11 mouse cellular contexts compared by ENCODE assay signal in genomic region chr5:140940923-140941491, GRCm38 (mm10). TPM values are rescaled to one million over a fixed set of nuclear protein-coding genes. Genes with fewer than 3 reads are reported as not detected.
DNase-seq lines count a peak whose midpoint lies in the region; ATAC-seq and TF ChIP-seq lines count a peak whose summit lies in the region.
"Had no signal": no experiment of that assay in that cellular context is flagged by ENCODE, and none has a peak within 500 bp of the region (broad histone marks: within the 10 kb centered on the region; RNA-seq: fewer than 3 reads in every experiment).

No protein-coding gene starts in this region.

- H3K9me3 ChIP-seq in limb, embryonic 13.5 days = no peaks in the 10 kb centered on the region
- H3K9me3 ChIP-seq: intestine, embryonic 15.5 days had no signal

- H3K4me3 ChIP-seq in layer of hippocampus, adult 2 months = no peak overlapping the region
- H3K4me3 ChIP-seq in limb, embryonic 13.5 days = no peak overlapping the region
- H3K4me3 ChIP-seq: intestine, embryonic 15.5 days had no signal

- peak overlapping the region; percentile 87 for H3K27ac ChIP-seq in layer of hippocampus, adult 2 months
- H3K27ac ChIP-seq in limb, embryonic 13.5 days = no peak overlapping the region
- H3K27ac ChIP-seq: intestine, embryonic 15.5 days; macrophage had no signal

- no peaks in the 10 kb centered on the region for H3K27me3 ChIP-seq in limb, embryonic 13.5 days
- H3K27me3 ChIP-seq: intestine, embryonic 15.5 days; Patski had no signal

- WGBS in limb, embryonic 13.5 days = 41% methylated on average over 14 of the region's 14 CpGs

- no peak; the same call in 1 of the 2 replicates for ATAC-seq in limb, embryonic 13.5 days (ENCODE audit: low FRiP score, low read depth)
- no peak for ATAC-seq in granulocyte monocyte progenitor cell, adult 5-6 weeks (replicated peaks; ENCODE audit: poor library complexity, severe bottlenecking)
- ATAC-seq: intestine, embryonic 15.5 days had no signal

- no peak overlapping the region for H3K9ac ChIP-seq in limb, embryonic 13.5 days
- H3K9ac ChIP-seq: intestine, embryonic 15.5 days had no signal

- H3K4me2 ChIP-seq in limb, embryonic 13.5 days (replicated peaks) = peak overlapping the region; percentile 23; the same call in 1 of the 2 replicates
- H3K4me2 ChIP-seq: intestine, embryonic 15.5 days had no signal

- no peaks in the 10 kb centered on the region for H3K36me3 ChIP-seq in limb, embryonic 13.5 days
- H3K36me3 ChIP-seq: intestine, embryonic 15.5 days had no signal

- TF ChIP-seq CTCF in layer of hippocampus, adult 2 months (conservative IDR thresholded peaks at IDR 0.05) = no peak

- DNase-seq in Muller cell, postnatal 12 days (ENCODE audit: inconsistent ontology term) = peak; percentile 64
- peak; percentile 83 for DNase-seq in brain, adult 2 months (ENCODE audit: low read depth, low spot score)
- peak; percentile 57 to 63 for DNase-seq in layer of hippocampus, adult 2 months (ENCODE audit: low spot score in 2 of 2)
- no peak for DNase-seq in lung, postnatal 4 days
- DNase-seq in gastrocnemius, postnatal 10 days = no peak
- DNase-seq in gastrocnemius, postnatal 25 days = no peak

- peaks cover 14% of the 10 kb centered on the region for H3K4me1 ChIP-seq in limb, embryonic 13.5 days
- H3K4me1 ChIP-seq: intestine, embryonic 15.5 days had no signal

RNA-seq across cellular contexts. Expression of gene Card11, which starts 59.4 kb away (rescaled TPM):
- total RNA-seq in layer of hippocampus, adult 2 months (2021) = under 1 TPM in 1 of 2 experiments, not detected in 1; 0.12 TPM
- 0.42 and 0.61 TPM in 2 replicates for polyA plus RNA-seq in limb, embryonic 13.5 days (2015; fragmentation: Nextera tagmentation; extraction: Ambion mirVana)
- under 1 TPM; 0.25 to 0.26 TPM for total RNA-seq in gastrocnemius, postnatal 10 days (2021)
- total RNA-seq in granulocyte monocyte progenitor cell, adult 5-6 weeks (2014; fragmentation: Nextera tagmentation) = 1.6 TPM in 1 of 2 replicates, not detected in the other
- 0.22 TPM in 1 of 2 replicates, not detected in the other for total RNA-seq in granulocyte monocyte progenitor cell, adult 5-6 weeks (2017)
- total RNA-seq in gastrocnemius, postnatal 25 days (2021) = under 1 TPM; 0.16 to 0.31 TPM
- polyA plus RNA-seq: Patski had no signal

Comparison
In these comparisons a context has a peak if more than half of its experiments do, and no peak if none do; other contexts are left out.
1. DNase-seq: peak in Muller cell, postnatal 12 days (single experiment), brain, adult 2 months (single experiment) and layer of hippocampus, adult 2 months (2 of 2); none in lung, postnatal 4 days (0 of 2), gastrocnemius, postnatal 10 days (single experiment) and gastrocnemius, postnatal 25 days (single experiment).